Comparison of ENCODE assay signal across 8 mouse cellular contexts in genomic region chr9:107908410-107909158, GRCm38 (mm10). TPM values are rescaled to one million over a fixed set of nuclear protein-coding genes. Genes with fewer than 3 reads are reported as not detected.
DNase-seq lines count a peak whose midpoint lies in the region; ATAC-seq lines count a peak whose summit lies in the region.

No protein-coding gene starts in this region.

- no peaks in the 10 kb centered on the region for H3K36me3 ChIP-seq in neural tube, embryonic 12.5 days
- no peaks in the 10 kb centered on the region for H3K36me3 ChIP-seq in heart, embryonic 10.5 days
- H3K36me3 ChIP-seq in liver, embryonic 16.5 days (ENCODE audit: control insufficient read depth, insufficient read depth) = no peaks in the 10 kb centered on the region

- DNase-seq in neural tube, embryonic 10.5 days (ENCODE audit: extremely low spot score, low spot score) = no peak
- no peak for DNase-seq in heart, embryonic 10.5 days (ENCODE audit: low spot score)
- DNase-seq in urinary bladder, postnatal 14 days (ENCODE audit: low spot score) = peak; percentile 76
- no peak for DNase-seq in frontal cortex, postnatal 14 days (ENCODE audit: low spot score in 2 of 2)
- no peak for DNase-seq in spleen, postnatal 10 days (ENCODE audit: low spot score in 2 of 2)
- no peak for DNase-seq in left cerebral cortex, adult 9 months (ENCODE audit: low spot score in 2 of 2)

- no peaks in the 10 kb centered on the region for H3K9me3 ChIP-seq in neural tube, embryonic 12.5 days
- no peaks in the 10 kb centered on the region for H3K9me3 ChIP-seq in heart, embryonic 10.5 days
- no peaks in the 10 kb centered on the region for H3K9me3 ChIP-seq in liver, embryonic 16.5 days (replicated peaks; ENCODE audit: control insufficient read depth, low read length)

- H3K4me3 ChIP-seq in neural tube, embryonic 12.5 days = no peak overlapping the region
- peak overlapping the region; percentile 58 for H3K4me3 ChIP-seq in heart, embryonic 10.5 days
- H3K4me3 ChIP-seq in liver, embryonic 16.5 days (ENCODE audit: low read depth, low read length) = no peak overlapping the region

- no peak overlapping the region for H3K9ac ChIP-seq in neural tube, embryonic 12.5 days
- no peak overlapping the region for H3K9ac ChIP-seq in liver, embryonic 16.5 days (ENCODE audit: low read depth, low read length)

- H3K27ac ChIP-seq in neural tube, embryonic 12.5 days = no peak overlapping the region
- H3K27ac ChIP-seq in heart, embryonic 10.5 days = peak overlapping the region; percentile 83
- H3K27ac ChIP-seq in liver, embryonic 16.5 days (ENCODE audit: low read length) = no peak overlapping the region

- 0 out of 2 replicates have a peak, but pooled peaks cover 3% of the 10 kb centered on the region for H3K27me3 ChIP-seq in neural tube, embryonic 12.5 days (replicated peaks)
- peaks cover 16% of the 10 kb centered on the region for H3K27me3 ChIP-seq in heart, embryonic 10.5 days (ENCODE audit: insufficient read depth, poor library complexity, severe bottlenecking)
- no peaks in the 10 kb centered on the region for H3K27me3 ChIP-seq in liver, embryonic 16.5 days (ENCODE audit: control insufficient read depth, insufficient read depth, low read depth, low read length)

- no peak for ATAC-seq in neural tube, embryonic 12.5 days (ENCODE audit: low FRiP score, low read depth)
- ATAC-seq in liver, embryonic 16.5 days (ENCODE audit: low read depth) = no peak

- peaks cover 15% of the 10 kb centered on the region for H3K4me1 ChIP-seq in neural tube, embryonic 12.5 days
- H3K4me1 ChIP-seq in heart, embryonic 10.5 days = peaks cover 42% of the 10 kb centered on the region
- peaks cover 20% of the 10 kb centered on the region for H3K4me1 ChIP-seq in liver, embryonic 16.5 days (ENCODE audit: control insufficient read depth, low read depth, low read length)

- WGBS in neural tube, embryonic 12.5 days = 17% methylated on average over 18 of the region's 18 CpGs
- 32% methylated on average over 18 of the region's 18 CpGs for WGBS in heart, embryonic 10.5 days
- WGBS in liver, embryonic 16.5 days (ENCODE audit: insufficient replicate concordance) = 27% methylated on average over 18 of the region's 18 CpGs

- peak overlapping the region; percentile 26 for H3K4me2 ChIP-seq in neural tube, embryonic 12.5 days (replicated peaks)
- peak overlapping the region; percentile 3; the same call in 1 of the 2 replicates for H3K4me2 ChIP-seq in liver, embryonic 16.5 days (ENCODE audit: low read depth, low read length)

RNA-seq across cellular contexts. Expression of gene Mst1r, which starts 1.9 kb away (rescaled TPM):
- polyA plus RNA-seq in neural tube, embryonic 12.5 days (2016; fragmentation: Nextera tagmentation; extraction: Ambion mirVana) = 1.8 and 2.2 TPM in 2 replicates
- 3.8 and 4.1 TPM in 2 replicates for polyA plus RNA-seq in heart, embryonic 10.5 days (2016; fragmentation: Nextera tagmentation; extraction: Ambion mirVana)
- 1.3 and 2.8 TPM in 2 replicates for polyA plus RNA-seq in liver, embryonic 16.5 days (2015; fragmentation: Nextera tagmentation; extraction: Ambion mirVana)

RNA-seq across cellular contexts. Expression of gene Actl11, which starts 19.7 kb away (rescaled TPM):
- not detected in 2 replicates for polyA plus RNA-seq in neural tube, embryonic 12.5 days (2016; fragmentation: Nextera tagmentation; extraction: Ambion mirVana)
- not detected in 2 replicates for polyA plus RNA-seq in heart, embryonic 10.5 days (2016; fragmentation: Nextera tagmentation; extraction: Ambion mirVana)
- polyA plus RNA-seq in liver, embryonic 16.5 days (2015; fragmentation: Nextera tagmentation; extraction: Ambion mirVana) = not detected in 2 replicates

RNA-seq across cellular contexts. Expression of gene Mon1a, which starts 20.6 kb away (rescaled TPM):
- polyA plus RNA-seq in neural tube, embryonic 12.5 days (2016; fragmentation: Nextera tagmentation; extraction: Ambion mirVana) = 20.8 and 22.7 TPM in 2 replicates
- polyA plus RNA-seq in heart, embryonic 10.5 days (2016; fragmentation: Nextera tagmentation; extraction: Ambion mirVana) = 10.7 and 10.8 TPM in 2 replicates
- polyA plus RNA-seq in liver, embryonic 16.5 days (2015; fragmentation: Nextera tagmentation; extraction: Ambion mirVana) = 3.6 and 4.1 TPM in 2 replicates

RNA-seq across cellular contexts. Expression of gene Camkv, which starts 26.9 kb away (rescaled TPM):
- 7.8 and 8.0 TPM in 2 replicates for polyA plus RNA-seq in neural tube, embryonic 12.5 days (2016; fragmentation: Nextera tagmentation; extraction: Ambion mirVana)
- 0.79 and 2.3 TPM in 2 replicates for polyA plus RNA-seq in heart, embryonic 10.5 days (2016; fragmentation: Nextera tagmentation; extraction: Ambion mirVana)
- polyA plus RNA-seq in liver, embryonic 16.5 days (2015; fragmentation: Nextera tagmentation; extraction: Ambion mirVana) = 0.11 TPM in 2 replicates

RNA-seq across cellular contexts. Expression of gene Rbm6, which starts 35.5 kb away (rescaled TPM):
- polyA plus RNA-seq in neural tube, embryonic 12.5 days (2016; fragmentation: Nextera tagmentation; extraction: Ambion mirVana) = 121 TPM in 2 replicates
- polyA plus RNA-seq in heart, embryonic 10.5 days (2016; fragmentation: Nextera tagmentation; extraction: Ambion mirVana) = 59.6 and 67.1 TPM in 2 replicates
- 25.8 and 26.6 TPM in 2 replicates for polyA plus RNA-seq in liver, embryonic 16.5 days (2015; fragmentation: Nextera tagmentation; extraction: Ambion mirVana)
